Mouse (Mus musculus) urinary bladder, postnatal 36 days (tissue): ENCODE results near the gene Tnfaip3.
A peak's percentile ranks its signal among the peaks of the same experiment; 100 is the strongest.

Experiments
- DNase-seq, 2 experiments: peaks; one replicate each; pipeline ENCODE4 v3.0.0; 2022; ENCODE audit warnings: low spot score in 2 of 2, mixed read lengths in 1 of 2

Gene Tnfaip3

GRCm38 (mm10) chr10:19014381-19015256, 838 bp downstream of the Tnfaip3 start:
- peak in 1 of 2 experiments; percentile 10 for DNase-seq

DNA sequence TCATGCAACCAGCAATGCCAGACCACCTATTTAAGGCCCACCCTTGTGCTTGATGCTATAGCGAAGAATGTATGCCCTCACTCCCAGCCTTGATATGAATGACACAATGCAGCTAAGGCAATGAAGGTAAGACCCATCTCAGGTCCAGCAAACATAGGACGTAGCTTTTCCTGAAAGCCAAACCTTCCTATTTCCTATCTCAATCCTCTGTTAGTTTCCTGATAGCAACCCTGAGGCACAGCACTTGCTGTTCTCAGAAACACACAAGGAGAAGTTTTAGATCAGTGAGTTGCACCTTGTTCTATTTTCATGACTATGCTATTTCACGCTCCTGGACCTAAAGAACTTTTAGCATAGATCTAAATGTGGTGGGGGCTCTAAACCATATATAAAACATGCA, 2.1 kb downstream of the Tnfaip3 start:
- no peak for DNase-seq

DNA sequence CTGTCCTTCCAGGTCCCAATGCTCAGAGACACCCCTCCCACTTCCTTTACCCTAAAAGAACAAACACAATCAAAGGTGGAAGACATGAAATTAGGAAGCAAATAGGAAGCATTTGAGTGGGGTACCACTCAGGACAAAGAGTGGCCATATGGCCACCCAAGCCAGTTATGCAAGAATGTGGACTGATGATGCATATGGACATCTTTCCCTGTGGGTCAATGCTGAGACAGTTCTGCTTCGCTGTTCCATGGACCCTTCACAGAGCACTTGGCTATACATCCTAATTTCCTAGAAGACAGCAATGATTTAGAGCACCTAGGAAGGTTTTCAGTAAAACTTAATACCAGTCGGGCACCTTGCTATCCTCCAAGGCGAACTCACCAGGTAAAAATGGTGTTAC, 2.8 kb downstream of the Tnfaip3 start:
- DNase-seq: no peak

DNA sequence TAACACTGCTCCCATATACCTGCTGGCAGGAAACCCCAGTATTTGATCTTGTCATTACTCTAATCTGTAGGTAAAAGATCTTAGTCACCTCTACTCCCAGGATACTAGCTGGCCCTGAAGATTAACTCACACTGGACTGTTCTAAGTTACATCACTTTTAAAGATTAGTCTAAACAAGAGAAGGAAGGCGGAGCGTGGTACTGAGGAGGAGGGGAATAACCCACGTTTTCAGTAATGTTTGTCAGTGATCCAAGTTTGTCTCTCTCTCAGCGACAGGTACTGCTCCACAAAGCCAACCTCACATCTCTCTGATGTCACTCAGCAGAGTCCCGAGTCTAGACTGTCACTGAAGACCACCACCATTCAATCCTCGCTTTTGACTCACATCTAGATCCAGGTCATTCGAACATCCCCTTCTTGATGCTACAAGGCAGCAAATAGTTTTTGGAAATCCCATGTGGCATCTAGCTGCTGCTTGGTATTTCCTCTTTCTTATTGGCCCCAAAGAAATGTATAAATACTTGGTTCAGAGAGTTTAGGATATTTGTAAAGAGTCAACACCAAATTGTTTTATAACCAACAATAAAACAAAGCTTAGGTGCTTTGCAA, 3.5 kb downstream of the Tnfaip3 start:
- no peak for DNase-seq

DNA sequence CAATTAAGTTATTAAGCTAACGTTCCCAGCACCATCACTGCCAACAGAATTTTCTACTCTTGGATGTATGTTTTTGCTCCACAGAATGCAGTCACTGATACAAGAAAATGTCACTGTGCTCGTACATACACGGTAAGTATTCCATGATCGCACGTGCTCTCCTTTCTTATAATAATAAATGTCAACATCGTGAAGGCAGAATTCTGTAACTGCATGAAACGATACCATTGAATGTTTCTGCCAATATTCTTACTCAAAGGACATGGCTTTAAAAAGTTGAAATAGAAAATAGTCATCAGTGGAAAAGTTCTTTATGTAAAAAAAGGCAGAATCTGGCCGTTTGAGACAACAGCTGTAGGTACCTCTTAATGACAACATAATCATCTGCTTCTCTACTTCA, 5.0 kb downstream of the Tnfaip3 start:
- DNase-seq: no peak

- DNase-seq: peak; percentile 10 to 57
Measured at GRCm38 (mm10) chr10:19009186-19009672, 6.2 kb downstream of the Tnfaip3 start.

- no peak for DNase-seq
Measured at GRCm38 (mm10) chr10:19008607-19008940, 6.9 kb downstream of the Tnfaip3 start.

DNA sequence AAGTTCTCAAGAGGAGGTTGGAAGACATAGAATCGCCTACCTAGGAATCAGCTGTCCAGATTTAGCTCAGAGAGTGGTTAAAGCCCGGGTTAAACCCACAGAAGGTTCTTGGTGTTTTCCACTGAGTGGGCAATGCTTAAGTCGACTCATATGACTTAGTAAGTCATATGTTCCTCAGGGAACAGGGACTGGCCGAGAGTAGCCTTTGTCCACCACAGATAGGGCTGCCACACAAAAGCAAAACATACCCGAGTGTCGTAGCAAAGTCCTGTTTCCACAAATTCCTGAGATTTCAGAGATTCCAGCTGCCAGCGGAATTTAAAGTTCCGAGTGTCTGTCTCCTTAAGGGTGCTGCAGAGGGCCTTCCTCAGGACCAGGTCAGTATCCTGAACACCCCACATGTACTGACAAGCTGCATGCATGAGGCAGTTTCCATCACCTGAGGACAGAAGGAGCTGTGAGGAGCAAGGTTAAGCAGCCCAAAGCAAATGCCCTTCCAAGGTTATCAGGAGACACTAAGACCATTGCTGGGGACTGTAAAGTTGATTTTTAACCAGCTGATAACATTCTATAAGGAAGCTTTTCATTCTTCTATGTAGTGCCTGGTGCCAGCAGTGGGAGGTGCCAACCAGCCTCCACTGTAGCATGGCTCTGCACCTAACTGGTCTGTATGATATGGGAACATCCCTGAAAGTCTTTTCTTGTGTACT, 7.4 kb downstream of the Tnfaip3 start:
- no peak for DNase-seq

- no peak for DNase-seq
Measured at GRCm38 (mm10) chr10:19002091-19002785, 13.2 kb downstream of the Tnfaip3 start.

GRCm38 (mm10) chr10:18999427-18999826, 16.0 kb downstream of the Tnfaip3 start:
- no peak for DNase-seq

DNA sequence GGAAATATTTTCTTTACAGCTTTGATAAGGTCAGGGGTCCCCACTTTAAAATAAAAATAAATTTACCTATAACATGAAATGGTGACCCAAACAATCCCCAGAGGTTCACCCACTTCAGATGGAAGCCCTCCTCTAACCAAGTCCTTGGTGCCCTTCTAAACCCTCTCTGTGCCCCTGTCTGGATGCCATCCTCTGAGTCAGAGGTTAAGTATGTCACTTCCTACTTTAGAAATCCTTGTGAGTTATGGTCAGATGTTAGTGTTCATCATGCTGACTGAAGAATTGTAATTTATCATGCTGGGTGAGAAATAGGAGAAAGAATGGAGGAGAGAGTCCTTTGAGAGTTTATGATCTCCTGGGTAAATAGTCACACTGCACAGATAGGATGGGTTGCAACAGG, 19.1 kb downstream of the Tnfaip3 start:
- no peak for DNase-seq

DNA sequence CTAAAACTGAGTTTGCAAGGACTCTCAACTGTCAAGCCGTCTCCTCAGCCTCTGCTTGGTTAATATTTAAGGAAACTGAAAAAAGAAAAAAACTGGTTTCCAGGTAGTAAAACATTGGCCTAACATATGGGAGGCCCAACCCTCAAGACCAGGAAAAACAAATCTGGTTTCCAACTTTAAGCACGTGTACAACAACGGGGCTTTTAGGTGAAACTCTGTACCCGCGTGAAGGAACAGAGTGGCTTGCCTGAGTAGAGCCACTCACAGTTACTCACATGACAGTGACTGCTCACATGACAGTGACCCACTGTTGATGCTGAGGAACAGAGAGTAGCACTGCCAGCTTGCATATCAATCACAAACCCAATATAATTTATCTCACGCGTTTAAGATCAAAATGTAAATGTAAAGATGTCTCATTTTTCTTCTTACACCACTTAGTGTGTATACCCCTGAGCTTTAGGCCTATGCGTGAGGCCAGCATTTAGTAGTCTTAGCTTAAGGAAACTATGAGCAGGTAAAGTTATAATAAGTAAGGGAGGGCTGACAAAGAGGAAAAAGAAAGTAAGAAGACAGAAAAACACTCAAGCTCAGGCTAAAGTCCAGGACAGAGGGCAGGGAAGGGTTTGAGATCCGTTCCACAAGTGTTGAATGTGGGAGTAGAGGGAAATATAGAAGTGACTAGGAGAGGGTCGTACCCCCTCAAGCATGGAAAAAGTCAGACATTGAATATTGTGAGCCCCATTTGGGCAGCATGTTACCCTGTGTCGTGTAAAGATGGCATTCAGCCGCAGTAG, 19.8 kb downstream of the Tnfaip3 start:
- no peak for DNase-seq

DNA sequence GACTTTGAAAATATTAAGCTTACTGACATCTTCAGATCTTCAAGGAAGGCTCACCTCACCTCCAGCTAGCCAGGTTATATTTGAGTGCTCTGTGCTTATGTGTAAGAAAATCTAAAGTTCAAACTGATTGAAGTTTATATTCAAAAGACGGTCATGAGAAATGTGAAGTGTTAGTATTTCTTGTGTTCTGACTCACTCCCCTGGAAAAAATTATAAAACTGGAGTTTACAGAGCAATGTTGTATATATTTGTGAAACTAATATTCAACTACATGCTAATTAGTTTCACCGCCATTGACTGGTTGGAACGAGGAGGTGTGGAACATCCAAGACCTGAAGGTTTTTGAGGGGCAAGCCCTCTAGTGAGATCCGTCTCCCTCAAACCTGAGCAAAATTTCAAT, 22.5 kb downstream of the Tnfaip3 start:
- no peak for DNase-seq

DNA sequence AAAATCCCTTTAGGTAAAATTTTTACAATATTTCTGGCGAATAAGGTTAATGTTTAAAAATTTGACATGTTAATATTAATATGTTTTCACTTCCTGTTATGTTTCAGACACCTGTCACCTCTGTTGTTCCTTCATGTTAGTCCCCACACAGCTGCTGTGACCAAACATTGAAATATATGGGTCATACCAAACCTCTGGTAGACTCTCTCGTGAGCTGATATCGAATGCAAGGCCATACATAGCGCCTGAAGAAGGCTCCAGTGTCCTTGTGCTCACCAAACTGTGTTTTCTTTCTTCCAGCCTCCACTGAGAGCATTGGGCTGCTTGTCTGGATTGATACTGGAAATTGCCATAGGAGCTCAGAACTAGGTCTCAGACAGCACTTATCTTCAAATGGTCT, 24.4 kb downstream of the Tnfaip3 start:
- no peak for DNase-seq

DNA sequence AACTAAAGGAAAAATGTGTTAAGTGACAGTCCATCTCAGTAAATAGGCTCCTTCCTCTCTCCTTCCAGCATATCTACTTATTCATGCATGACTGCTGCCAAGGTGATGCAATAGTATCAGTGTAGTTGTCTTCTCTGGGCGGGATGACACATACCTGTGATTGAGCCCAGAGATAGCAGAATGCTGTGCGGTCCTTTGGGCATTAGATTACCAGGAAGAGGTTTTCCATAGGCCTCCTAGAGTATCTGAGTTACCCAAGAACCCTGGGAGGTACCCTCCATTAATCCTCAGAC, 27.6 kb downstream of the Tnfaip3 start:
- no peak for DNase-seq

DNA sequence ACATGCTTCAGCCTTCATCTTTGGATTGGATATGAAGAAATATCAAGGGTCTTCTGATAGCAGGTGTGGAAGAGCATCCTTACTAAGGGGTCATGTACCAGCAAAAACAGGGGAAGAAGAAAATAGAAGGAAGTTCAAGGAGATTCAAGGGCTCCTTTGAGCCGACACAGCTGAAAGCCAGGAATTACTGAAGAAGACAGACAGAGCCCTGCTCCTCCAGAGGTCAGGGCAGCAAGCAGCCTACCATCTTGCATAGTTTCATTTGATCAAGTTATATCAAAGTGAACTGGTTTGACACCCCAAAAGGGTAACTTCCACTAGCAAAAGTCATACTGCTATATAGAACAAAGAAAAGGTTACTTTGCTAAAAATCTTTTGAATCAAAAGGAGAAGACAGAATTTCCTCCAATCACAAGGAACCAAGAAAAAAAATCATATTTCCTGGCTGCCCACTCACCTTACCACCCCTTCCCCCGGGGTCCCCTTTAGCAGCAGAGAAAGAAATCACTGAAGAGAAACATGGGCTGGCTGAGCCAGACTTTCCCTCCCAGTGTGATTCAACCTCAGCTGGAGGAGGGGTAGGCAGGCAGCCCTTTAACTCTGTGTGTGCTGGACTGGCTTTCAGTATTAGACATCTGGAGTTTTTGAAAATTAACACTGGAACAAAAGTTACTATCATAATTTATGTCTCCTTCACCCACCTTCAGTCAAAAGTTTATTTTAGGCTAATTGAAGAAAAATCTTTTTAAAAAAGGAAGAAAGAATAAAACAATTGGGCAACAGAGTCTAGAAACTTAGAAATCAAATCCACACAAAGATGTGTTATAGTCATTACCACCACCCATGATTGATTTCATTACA, 28.2 kb downstream of the Tnfaip3 start:
- no peak for DNase-seq

GRCm38 (mm10) chr10:18985516-18985915, 29.9 kb downstream of the Tnfaip3 start:
- DNase-seq: no peak

DNA sequence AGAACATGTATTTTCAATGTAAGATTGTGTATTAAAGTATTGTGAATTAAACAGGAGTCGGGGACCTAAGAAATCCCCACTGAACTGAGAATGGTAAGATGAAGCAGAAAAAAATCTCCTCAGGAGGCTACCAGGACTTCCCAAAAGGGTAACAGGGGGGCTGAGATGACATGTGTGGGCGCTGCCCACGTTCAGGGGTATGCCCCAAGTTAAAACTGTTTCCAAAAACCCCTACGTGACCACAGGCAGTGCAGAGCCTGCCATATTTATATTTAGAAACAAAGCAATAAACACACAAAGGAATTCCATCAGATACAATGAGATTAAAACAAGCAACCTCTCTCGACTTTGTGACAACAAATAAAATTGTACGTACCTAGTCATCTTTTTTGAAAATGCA, 31.9 kb downstream of the Tnfaip3 start:
- DNase-seq: no peak

DNA sequence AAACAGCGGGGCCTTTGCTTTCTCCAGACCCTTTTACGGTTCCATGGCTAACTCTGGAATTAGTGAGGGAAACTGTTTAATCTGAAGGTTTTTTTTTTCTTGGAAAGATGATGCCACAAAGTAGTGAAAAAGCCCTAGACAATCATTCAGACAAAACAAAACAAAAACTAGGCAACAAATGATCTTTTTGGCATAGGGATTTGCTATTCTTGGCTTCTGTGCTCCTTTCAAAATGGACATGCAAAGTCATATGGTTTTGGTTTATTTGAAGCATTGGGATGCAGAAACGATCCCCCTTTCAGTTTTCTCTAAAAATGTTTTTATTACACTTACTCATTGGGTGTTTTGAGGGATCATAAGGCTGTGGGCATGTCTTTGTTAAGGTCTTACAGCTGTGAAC, 41.0 kb downstream of the Tnfaip3 start:
- no peak for DNase-seq

DNA sequence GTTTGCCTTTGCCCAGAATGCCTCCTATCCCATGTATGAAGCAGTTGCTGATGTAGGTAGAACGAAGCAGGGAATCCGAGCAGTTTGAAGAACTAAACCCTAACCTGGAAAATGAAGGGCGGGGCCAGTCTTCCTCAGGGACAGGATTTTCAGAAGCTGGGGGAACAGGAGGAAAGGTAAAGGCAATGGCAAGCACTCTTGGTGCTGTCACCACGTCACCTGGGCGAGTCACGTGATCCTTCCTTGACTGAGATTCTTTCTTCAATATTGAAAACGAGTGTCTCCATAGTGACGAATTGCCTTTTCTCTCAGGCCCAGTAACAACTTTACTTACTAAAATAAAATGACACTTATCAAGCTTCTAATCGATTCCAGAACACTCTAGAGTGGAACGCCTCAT, 48.6 kb downstream of the Tnfaip3 start:
- DNase-seq: no peak

DNA sequence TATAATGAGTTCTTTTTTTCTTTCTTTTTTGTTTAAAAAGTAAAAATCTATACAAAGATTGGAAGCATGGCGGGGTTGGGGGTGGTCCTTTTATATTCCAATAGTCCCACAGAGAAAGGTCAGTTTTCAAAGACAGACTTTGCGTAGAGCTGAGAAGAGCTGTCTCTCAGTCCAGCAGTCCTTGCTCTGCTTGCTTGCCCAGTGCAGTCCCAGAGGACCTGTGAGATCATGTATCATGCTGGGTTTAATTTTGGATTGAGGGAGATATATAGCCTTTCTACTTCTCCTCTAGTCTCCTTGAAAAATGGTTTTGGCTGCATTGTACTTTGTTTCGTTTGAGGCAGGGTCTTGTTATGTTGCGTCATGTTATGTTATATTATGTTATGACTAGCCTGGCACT, 49.9 kb downstream of the Tnfaip3 start:
- no peak for DNase-seq
